Mouse (Mus musculus): ENCODE data around the gene Olfr750.

Olfr750 gene

DNA sequence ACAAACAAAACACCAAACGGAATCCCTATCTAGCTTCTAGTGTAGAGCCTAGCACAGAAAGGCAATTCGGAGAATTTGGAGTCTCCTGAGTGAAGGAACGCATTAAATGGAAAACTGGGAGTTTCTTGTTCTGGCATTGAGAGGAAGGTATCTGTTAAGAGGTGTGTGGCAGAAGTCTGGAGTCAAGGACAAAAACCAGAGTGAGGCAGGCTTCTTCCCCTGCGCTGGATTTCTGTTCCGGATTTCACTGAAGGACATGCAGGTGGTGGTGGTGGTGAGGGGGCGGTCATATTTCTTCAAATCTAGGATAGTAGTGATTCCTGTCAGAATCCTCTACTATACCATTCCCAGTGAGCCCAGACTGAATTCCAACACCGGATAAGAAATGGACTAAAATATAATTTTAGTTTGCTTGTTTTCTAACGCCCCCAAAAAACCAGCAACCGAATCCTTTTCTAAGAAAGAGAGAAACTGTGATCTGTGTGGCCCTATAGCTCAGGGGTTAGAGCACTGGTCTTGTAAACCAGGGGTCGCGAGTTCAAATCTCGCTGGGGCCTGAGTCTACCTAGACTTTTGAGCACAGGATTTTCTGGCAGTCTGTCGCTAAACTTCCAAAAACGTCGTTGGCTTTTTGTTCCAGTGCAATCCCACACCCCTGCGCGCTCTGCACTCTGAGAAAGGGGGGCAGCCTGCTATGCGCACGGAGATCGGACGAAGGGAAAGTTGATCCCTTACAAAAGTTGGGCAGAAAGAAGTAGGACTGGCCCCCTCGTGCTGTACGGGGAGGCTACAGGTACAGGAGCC lies 14.1 kb upstream of the Olfr750 start:
- peak; percentile 61 to 75 for DNase-seq

DNA sequence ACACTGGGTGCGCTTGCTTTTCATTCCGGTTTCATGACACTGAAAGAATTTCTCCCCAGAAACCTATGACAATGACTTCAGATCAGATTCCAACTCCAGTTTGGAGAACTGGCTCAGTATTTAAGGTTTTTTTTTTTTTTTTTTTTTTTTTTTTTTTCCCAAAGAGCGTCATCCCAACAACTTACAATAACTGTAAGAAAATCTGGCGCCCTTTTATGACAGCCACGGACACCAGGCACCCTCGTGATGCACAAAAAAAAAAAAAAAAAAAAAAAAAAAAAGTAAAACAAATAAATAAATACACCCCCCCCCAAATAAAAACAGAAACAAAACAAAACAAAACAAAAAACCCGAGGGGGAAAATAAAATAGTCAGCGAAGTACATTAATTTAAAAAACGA lies 13.5 kb upstream of the Olfr750 start:
- no peak for DNase-seq

DNA sequence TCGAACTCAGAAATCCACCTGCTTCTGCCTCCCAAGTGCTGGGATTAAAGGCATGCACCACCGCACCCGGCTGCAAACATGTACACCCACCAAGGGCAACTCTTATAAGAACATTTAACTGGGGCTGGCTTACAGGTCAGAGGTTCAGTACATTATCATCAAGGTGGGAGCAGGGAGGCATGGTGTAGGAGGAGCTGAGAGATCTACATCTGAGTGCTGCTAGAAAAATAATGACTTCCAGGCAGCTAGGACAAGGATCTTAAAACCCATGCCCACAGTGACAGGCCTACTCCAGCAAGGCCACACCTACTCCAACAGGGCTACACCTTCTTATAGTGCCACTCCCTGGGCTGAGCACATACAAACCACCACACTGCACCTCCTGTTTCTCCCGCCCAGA lies 11.7 kb upstream of the Olfr750 start:
- no peak for DNase-seq

DNA sequence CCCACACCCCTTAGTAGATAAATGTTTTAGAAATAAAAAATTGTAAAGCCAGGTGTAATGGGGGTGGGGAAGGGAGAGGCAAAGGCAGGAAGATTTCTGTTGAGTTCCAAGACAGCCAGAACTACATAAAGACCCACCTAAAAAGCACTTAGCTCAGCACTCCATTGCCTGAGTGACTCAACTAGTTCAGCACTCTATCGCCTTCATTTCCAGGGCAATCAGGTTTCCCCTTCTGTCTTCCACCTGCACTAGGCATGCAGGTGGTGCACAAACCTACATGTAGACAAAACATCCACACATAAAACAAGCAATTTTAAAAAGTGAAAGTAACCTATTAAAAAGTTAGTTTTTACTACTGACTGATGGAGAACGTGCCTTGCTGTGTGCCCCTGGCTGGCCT lies 10.9 kb upstream of the Olfr750 start:
- DNase-seq, result no peak

DNA sequence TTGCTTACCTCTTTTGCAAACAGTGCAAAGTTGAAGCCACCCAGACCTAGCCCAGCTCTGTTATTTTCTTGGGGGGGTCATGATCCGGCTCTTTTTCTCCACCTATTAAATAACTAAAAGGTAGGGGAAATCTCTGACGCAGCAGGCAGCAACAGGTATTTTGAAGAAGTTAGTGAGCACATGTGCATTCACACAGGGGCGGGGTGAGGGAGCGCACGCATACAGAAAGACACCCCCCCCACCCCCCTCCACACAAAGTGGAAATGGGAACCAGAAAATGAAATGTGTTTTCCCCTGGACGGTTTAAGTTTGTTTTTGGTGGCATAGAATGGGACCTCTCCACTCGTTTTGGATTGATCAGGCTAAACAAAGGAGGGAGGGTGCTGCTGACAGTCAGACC lies 9.6 kb upstream of the Olfr750 start:
- DNase-seq, result no peak

DNA sequence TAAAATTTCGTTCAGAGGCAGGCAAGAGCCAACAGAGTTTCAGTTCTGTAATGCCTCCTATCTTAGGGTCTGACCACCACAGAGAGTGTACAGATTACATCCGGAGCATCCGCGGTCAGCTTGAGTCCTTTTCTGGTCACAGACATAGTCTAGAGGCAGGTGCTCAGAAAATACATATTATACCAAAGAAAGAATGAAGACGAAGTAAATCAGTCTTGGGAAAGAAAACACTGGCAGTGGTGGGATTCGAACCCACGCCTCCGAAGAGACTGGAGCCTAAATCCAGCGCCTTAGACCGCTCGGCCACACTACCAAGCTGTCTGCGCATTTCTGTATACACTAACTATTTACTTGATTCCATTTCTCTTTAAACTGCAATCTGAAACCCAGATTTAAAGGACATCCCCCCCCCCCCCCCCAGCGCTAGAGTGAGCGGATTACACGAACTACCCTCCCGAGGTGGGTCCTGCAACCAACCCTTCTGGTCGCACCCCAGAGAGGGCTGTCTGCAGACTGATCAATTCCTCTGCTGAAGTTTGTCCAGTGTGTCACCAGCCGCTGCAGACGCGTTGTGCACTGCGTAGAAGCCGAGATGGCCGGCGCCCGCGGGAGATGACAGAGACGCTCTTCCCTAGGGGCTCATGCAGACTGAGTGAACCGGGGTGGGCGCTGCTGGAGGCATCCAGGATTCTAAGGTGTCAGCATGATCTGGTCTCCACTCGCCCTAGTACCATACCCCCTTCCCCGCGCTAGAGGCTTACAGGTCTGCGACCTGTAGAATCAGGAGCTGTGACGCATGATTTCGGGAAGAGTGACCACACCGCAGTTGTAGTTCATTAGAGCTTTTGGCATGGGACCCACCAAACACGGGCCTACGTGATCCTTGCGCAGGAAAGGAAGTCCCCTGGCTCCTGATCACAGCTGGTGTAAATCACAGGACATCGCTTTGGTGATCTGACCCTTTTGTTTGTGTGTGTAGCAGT lies 8.7 kb upstream of the Olfr750 start:
- peak in 1 of 2 experiments; percentile 46 for DNase-seq

DNA sequence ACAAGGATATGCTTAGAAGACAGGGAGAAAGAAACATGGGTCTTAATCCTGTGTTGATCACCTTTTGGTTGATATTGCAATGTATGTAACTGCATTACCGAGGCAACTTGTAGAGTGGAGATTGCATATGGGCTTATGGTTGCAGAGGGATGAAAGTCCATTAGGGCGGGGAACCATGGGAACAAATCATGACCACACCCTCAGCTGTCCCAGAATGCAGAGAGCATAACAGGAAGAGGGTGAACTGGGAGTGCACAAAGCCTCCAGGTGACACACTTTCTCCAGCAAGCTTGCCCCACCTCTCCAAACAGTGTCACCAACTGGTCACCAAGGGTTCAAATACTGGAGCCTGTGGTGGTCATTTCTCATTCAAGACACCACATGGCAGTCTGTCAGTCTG lies 6.8 kb upstream of the Olfr750 start:
- no peak for DNase-seq

DNA sequence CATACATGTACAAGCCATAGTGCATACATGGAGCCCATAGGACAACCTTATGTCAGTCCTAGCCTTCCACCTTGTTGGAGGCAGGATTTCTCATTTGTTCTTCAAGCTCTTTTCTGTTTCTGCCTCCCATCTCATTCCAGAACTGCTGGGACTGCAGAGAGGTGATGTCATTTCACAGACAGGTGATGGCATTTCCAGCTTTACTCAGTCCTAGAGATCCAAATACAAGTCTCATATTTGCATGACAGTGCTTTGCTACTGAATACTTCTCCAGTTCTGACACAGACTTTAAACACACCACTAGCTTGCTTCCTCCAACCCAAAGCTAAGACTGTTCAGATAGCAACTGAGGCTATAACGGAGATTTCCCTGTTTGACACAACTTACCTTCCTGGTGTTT lies 4.9 kb upstream of the Olfr750 start:
- DNase-seq, result no peak

DNA sequence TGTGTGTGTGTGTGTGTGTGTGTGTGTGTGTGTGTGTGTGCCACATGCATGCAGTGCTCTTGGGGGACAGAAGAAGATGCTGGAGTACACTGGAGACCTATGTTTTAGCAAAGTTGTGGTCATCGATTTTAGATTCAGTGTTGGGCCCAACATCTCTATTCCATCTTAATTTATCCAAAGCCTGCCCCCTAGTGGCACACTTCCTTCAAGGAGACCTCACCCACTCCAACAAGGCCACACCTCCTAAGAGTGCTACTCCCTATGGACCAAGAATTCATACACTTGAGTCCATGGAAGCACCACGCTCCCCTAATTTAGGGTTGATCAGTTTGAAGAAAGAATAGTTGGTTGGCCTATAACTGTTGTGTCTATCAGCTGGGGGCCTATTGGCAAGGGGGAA lies 4.6 kb downstream of the Olfr750 start:
- no peak for DNase-seq

DNA sequence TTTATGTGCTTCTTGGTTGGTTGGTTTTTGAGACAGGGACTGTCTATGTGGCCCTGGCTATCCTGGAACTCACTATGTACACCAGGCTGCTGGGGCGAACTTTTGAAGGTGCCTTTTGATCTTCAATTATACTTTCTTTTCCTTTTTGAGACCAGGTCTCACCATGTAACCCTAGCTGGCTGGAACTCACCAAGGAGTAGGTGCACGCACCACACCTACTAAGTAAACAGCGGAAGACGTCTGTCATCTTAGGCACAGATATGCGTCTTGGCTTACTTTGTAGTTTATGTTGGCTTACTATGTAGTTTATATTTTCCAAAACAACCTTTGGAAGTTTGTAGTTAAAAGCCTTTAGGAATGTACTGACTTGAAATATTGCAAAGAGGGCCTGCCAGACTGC lies 5.3 kb downstream of the Olfr750 start:
- no peak for DNase-seq

DNA sequence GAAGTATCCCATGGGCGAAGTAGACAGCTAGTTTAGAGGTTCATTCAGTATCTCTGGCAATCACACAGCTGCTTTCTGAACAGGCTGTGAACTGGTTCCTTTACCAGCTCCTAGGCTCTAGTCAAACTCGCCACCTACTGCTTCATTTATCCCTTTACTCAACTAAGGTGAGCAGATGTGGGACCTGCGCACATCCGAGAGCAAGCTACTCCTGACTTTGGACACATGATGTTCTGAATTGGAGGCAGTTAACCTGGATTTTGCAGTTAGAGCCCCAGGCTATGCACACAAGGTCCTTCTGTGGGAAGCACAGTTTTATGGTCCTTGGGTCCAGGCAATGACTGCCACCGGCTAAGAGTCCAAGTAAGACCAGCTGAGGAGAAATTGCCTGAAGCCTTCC lies 13.5 kb downstream of the Olfr750 start:
- DNase-seq, result no peak

DNA sequence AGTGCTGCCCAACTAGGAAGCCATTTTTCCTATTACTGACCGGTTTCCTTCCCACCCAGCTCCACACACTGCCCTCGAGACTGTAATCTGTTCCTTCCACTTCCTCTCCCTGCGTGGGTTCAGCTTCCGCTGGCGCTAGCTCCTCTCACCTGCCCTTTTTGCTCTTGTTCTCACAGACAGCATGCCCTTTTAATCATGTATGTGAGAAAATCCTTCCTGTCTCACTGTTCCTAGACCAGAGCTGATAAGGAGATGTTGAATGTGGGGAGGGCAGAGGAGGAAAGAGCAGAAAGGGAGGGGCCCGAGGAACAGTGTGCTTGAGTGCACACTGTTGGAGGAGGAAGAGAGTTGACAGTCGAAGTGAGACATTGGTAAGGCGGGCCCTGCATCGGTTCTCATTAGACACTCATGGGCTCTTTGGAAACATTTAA lies 16.8 kb downstream of the Olfr750 start, which contains the start of gene Rnase12:
Gene Rnase12 (minus strand): TSS at position 261 of the 431 bp plus-strand sequence.
- no peak for DNase-seq

DNA sequence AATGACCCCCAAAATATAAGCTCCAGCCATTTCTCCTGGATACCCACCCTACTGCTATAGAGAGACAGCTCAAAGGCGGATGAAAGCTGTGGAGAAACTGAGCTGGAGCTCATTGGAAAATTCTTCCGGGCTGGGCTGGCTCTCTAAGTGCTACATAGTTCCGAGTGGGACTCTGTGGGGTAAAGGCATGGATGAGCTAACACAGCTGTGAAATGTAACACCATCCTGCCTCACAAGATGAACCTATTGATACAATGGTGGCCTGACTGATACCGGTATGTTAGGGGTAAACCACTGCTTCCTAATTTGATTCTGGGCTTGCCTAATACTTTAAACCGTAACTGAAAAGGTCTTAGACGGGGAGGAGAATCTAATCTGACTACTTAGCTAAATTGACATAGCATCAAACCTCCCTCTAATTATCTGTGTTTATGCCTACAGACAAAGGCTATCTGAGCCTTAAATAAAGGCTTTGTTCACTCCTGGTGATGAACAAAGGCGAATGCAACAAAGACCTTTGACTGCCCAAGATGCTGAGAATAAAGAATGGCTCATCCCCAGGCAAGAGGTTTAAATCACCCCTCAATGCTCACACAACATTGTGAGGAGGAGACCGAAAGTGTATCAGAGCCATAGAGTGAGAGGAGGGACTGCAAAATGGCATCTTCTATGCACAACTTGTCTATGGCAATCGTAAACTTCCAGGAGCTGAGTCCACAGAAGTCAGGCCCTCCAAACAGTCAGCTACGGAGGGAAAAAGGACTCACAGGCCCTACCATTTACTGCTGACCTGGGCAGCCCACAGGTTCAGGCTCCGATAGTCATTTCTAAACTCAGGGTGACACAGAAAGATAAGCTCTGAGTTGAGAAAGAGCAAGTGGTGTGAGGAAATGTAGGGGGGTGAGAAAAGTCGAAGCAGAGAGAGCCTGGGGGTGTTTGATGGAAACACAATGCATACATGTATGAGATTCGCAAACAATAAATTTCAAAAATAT lies 19.7 kb downstream of the Olfr750 start:
- DNase-seq, result no peak

DNA sequence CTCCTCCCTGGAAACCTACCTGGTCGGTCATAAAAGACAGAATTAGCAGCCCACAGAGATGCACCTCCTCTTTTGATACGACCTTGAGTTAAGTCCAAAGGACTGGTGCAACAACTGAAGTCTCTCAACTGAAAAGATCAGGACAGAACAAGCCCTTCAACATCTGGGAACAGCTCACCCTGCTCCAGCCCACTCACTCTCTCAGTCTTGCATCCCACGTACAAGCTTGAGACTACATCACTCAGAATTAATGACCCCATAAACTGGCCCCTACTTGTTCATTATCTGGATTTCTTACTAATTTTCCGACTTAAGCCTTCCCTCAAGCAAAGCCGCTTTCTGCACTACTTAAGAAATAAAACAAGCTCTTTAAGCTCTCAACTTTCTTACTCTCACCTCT lies 21.1 kb downstream of the Olfr750 start:
- DNase-seq, result no peak

DNA sequence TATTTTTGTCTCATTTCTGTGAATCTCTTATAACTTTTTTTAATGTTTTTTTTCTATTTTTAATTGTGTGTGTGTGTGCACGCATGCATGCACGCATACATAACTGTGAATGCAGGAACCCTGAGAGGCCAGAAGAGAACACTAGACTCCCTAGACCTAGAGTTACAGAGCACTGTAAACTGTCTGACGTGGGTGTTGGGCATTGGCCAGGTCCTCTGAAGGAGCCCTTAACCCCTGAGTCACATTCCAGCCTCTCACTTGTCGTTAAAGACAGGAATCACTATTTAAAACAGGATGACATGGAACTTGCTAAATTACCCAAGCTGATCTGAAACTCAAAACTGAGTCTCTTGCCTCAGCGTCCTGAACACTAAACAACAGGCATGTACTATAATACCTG lies 22.3 kb downstream of the Olfr750 start:
- DNase-seq, result no peak

DNA sequence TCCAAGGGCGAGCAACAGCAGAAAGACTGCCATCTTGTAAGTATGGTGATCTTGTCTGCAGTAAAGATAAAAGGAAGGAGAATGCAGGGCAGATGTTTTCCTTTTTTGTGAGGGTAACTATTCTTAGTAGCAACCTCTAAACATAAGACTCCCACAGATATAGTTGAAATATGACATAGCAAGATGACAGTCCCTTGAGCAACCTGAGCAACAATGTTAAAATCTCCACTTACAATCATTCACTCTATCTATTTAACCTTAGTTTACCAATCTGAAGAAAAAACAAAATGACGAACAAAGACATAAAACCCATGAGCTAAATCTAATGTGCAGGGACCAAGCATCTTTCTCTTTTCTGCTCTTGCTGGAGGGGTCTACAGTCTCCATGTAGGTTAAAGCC lies 24.2 kb downstream of the Olfr750 start, which contains the start of gene Rnase11:
Gene Rnase11 (minus strand): TSS at position 101 of the 400 bp plus-strand sequence.
- no peak for DNase-seq

DNA sequence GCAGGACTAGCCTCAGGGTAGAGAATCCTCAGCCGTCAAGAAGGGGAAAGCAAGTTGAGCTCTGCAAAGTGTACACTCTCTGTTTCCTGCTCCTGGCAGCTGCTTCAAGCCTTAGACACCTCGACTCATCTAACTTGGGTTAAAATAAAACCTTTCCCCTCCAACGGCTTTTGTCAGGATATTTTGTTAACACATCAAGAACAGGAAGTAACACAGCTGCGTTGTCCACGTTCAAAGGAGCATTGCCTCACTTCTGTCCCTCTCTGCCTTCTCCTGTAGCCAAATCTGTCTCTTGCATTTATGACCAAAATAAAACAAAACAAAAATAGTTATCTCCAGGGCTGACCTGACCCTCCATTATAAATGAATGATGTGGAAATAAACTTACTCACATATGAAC lies 26.4 kb downstream of the Olfr750 start:
- no peak for DNase-seq

DNA sequence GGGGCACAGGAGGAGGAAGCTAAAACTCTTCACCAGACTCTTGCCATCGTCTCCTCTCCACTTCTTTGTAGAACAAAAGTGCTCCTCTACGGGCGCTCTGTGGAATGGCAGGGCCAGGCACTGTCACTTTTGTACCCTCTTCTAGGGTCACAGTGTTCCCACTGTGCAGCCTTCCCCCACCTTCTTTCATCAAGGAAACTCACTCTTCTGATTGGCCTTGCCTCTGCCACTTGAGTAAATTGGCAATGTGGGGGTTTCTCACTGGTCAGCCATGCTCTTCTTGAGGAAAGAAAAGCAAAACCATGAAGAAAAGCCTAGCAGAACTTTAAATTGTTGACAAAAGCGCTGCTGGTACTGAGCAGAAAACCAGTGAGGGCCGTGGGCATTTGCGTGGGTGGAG lies 32.5 kb downstream of the Olfr750 start, which contains the start of gene Rnase9:
Gene Rnase9 (minus strand): TSS at position 101 of the 400 bp plus-strand sequence.
- no peak for DNase-seq

DNA sequence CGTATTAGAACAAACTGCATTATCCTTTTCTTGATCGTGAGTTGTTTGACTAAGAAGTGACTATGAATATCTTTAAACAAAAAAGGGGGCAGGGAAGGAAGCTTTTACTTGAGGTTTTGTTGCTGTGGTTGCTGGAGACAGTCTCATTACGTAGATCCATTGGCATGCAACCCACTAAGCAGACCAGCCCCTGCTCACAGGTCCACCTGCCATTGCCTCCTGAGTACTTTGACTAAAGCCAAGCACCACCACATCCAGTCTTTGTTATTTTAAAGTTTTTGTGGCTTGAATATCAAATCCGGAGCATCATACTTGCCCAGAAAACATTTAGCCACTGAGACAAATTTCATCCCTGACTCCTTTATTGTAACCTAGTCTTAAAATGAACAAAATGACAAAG lies 38.0 kb downstream of the Olfr750 start:
- DNase-seq, result no peak

DNA sequence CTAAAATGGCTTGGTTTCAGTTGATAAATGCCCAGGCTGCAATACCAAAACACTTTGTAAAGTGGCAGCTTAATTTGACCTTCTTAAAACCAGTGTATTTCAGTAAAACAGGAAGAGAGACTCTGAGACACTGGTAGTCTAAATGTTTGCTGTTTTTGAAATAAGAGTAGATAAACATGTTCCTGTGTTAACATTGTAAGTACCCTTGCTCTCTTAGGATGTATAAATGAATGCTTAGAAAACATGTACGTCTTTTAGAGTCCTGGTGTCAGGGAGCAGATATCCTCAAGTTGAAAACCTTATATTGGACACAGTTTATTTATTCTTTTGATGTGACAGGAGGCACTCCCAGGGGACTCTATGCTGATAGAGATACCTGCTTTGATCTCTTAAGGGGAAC lies 39.0 kb downstream of the Olfr750 start:
- DNase-seq, result no peak

DNA sequence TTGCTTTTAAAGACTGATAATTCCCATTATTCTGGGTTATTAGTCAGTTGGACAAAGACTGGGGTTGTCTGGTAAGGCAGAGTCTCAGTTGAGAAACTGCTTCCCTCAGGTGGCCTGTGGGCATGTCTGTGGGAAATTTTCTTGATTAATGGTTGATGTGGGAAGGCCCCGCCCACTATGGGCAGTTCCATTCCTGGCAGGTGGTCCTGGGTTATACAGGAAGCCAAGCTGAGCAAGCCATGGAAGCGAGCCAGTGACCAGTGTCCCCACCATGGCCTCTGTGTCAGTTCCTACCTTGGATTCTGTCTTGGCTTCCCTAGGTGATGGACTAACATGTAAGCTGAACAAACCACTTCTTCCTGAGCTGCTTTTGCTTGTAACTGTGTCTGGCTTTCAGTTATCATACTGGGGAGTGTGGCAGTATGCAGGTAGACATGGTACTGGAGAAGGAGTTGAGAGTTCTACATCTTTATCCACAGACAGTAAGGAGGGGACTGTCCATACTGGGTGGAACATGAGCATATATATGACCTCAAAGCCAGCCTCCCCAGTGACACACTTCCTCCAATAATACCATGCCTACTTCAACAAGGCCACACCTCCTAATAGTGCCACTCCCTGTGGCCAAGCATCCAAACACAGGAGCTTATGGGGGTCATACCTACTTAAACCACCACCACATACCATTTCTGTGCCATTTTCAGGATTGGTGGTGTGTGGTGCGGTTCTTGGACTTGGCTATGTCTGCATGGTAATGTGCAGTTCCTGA lies 46.7 kb downstream of the Olfr750 start:
- DNase-seq, result no peak
